Mouse (Mus musculus): Measurements from ENCODE around the gene Alk.
"Not testable (repeated sequence)": the region's sequence is repeated elsewhere in the genome, so short reads cannot be mapped to it uniquely, and the experiment has no call there.

Gene Alk

GRCm38 (mm10) chr17:72527481-72527880, 76.9 kb downstream of the Alk start:
- DNase-seq (ENCODE audit: low read depth): no peak

- no peak for DNase-seq (ENCODE audit: low read depth)
Measured at GRCm38 (mm10) chr17:72526356-72526755, 78.1 kb downstream of the Alk start.

GRCm38 (mm10) chr17:72524839-72525238, 79.6 kb downstream of the Alk start:
- no peak for DNase-seq (ENCODE audit: low read depth)

- DNase-seq (ENCODE audit: low read depth): no peak
Measured at GRCm38 (mm10) chr17:72523006-72523405, 81.4 kb downstream of the Alk start.

DNA sequence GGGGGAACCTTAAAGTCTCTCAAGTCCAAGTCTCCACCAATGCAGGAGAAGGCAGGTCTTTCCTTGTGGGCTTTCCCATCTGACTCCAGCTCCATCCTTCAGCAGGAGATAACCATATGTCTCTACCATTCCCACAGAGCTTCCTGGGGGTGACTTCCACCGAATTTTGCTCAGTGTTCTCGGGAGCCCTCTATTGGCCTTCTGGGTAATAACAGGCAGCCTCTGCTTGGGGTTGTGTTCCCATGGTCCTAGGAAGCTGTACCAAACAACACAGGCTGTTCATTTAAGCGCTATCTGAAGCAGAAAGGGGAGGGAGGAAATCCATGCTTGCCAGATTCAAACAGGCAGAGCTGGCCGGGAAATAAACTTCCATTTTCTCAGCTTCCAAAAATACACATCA, 82.0 kb downstream of the Alk start:
- DNase-seq (ENCODE audit: low read depth): peak; percentile 2

DNA sequence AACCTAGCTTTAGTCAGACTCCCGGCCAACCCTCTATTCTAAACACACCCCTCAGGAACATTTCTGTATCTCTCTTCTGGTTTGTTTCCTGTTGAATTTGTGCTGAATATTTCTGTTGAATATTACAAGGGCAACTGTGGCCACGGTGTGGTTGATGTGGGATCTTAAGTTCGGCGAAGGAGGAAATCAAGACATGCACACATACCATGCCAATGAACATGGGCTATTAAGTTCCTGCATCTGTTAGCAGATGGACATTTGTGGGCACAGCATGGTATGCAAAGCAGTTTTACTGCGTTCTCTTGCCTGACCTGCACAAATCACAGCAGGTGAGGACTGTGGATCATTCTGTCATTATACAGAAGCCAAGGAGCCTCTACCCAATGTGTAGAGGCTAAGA, 83.1 kb downstream of the Alk start:
- DNase-seq (ENCODE audit: low read depth): no peak

DNA sequence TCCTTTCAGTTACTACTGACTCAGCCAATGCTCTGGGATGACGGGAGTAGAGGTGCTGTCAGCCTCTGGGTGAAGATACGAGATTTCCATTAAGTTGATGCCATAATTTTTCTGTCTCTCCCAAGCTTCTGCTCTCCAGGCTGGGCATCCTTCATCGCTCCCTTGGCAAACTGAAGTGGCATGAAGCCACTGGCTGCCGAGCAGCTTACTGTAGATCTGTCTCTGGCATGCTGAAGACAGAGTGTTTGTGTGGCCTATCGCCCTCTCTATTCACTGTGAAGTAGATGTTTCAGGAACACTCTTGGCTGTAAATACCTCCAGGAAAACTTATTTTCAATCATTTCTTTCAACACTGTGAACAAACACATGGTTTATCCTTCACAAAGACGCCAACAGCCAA, 93.7 kb downstream of the Alk start:
- no peak for DNase-seq (ENCODE audit: low read depth)

DNA sequence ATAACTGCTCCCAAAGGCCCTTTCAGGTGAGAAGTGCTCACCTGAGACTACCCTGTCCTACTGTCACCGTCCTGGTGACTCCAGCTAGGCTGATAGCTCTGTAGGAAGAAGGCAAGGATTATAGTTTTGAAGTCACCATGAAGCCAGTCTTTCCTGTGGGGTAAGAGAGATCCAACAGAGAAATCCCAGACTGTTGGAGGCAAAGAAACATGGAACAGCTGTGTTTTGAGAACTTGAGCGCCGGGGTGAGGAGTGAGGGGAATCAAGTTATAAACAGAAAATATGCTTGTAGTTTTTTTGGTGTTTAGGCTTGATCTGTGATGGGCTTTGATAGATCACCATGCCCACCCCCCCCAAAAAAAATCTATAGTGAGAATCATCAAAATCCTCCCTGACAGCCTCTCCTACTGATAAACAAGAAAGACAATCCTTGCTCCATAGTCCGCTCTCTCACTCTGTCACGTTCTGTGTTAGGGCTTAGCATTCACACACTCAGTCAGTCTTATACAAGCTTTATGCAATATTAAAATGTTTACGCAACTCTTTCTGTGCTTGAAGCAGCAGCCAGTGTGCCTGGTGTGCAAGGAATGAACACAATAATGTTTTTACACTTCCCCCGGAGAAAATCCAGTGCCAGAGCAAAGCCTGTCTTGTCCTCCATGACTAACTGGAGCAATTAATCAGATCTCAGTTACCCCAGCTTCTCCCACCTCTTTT, 95.6 kb downstream of the Alk start:
- no peak for DNase-seq (ENCODE audit: low read depth)

- DNase-seq (ENCODE audit: low read depth): no peak
Measured at GRCm38 (mm10) chr17:72505213-72505612, 99.2 kb downstream of the Alk start.

GRCm38 (mm10) chr17:72504581-72504980, 99.8 kb downstream of the Alk start:
- DNase-seq (ENCODE audit: low read depth): no peak

DNA sequence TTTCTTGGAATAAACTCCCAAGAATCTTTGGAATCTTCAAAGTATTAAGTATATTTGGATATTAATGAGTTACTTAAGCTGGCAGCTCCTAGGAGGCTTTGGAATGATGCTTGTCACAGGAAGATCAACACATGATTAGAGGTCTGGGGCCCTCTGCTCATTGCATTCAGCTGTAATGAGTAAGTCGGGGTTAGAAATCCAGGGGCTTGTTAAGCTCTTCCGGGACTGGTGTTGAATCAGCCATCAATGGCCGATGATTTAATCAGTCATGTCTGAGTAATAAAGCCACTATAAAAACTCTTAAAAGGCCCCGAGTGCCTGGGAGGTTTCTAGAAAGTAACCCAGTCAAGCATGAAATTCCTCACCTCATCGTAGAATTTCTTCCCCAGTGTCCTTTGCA, 109.0 kb downstream of the Alk start:
- no peak for DNase-seq (ENCODE audit: low read depth)

GRCm38 (mm10) chr17:72485623-72486022, 118.8 kb downstream of the Alk start:
- no peak for DNase-seq (ENCODE audit: low read depth)

- not testable (repeated sequence) for DNase-seq (ENCODE audit: low read depth)
Measured at GRCm38 (mm10) chr17:72479260-72479659, 125.2 kb downstream of the Alk start.

- no peak for DNase-seq (ENCODE audit: low read depth)
Measured at GRCm38 (mm10) chr17:72477889-72478405, 126.5 kb downstream of the Alk start.

DNA sequence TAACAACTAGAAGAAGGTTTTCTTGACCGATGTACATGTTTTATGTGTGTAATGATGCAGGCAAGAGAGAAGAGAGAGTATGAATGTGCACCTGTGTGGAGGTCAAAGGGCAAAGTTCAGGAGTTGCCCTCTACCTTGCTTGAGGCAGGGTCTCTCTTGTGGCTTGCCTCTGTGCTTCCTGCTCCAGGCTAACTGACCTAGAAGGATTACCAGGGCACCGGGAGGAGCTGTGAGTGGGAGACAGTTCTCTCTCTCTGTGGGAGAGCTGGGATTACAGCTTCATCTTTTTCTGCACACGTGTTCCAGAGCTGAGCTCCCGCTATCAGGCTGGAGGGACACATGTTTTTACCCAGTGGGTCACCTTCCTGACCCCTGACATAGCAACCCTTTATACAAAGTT, 127.5 kb downstream of the Alk start:
- DNase-seq (ENCODE audit: low read depth): no peak

DNA sequence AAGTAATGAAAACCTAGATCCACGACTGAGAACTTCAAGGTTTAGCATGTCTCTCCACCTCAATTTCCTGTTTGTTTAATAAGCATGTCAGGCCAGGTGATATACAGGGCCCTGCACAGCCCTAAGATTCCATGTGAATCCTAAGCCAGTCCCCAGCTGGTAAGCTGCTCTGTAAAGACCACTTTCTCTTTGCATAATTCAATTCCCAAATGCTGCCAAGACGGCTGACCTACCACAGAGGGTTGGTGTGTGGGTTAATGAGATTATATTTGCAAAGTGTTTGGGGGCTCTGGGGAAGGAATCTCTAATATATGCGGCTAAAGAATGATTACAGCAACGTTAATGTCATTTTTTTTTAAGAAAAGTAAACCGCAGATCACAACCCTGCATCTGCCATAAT, 130.3 kb downstream of the Alk start:
- DNase-seq (ENCODE audit: low read depth): no peak

DNA sequence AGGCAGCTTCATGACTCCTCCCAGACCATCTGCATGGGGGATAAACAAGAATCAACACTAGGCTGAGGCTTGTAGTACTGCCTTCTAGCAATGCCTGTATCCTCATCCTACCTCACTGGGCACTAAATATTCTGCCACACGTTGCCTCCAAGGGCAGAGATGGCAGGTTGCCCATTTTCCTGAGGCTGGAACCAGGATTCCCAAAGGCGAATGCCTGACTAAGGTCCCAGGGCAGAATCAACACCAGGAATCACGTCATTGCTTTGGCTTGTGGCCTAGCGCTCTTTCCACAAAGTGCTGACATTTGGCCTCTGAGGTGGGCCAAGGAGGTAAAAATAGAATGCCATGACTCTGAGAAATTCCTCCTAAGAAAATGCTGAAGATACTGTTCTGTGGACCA, 155.9 kb downstream of the Alk start:
- no peak for DNase-seq (ENCODE audit: low read depth)

DNA sequence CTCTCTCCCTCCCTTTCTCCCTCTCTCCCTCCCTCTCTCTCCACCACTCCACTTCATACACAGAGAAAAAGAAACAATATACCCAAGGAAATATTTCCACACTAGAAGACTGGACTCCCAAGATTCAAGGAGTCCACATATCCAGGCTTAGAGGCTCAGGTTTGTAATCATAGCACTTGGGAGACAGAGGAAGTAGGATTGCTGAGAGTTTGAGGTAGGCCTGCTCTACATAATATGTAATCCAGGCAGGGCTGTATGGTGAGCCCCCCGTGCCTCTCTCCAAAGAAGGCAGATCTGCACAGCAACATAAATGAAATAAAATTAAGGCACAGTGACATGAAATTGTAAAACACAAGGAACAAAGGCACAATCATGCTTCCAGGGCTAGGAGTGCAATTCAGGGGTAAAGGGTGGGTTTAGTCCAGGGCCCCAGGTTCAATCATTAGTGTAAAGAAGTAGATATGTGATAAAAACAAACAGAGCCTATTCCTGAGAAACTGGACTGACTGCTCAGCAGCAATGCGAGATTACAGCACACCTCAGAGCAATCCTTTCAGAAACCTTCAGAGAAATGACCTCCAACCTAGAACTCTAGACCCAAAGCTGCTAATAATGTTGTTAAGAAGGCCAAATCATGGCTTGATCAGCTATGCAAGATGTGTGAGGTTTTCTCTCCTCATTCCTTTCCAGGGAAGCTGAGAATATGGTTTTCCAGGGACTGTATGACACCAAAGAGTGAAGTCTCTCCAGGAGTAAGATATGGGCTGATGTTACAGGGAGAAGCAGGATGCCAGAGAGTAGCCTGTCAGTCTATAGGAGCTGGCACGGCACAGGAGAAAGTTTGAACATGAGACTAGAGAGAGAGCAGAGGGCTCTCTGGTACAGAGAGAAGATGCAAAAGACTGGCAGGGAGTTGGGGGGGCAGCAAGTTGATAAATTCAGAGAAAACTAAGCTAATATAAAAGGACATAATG, 158.9 kb downstream of the Alk start:
- no peak for DNase-seq (ENCODE audit: low read depth)

- no peak for DNase-seq (ENCODE audit: low read depth)
Measured at GRCm38 (mm10) chr17:72417451-72417850, 187.0 kb downstream of the Alk start.

DNA sequence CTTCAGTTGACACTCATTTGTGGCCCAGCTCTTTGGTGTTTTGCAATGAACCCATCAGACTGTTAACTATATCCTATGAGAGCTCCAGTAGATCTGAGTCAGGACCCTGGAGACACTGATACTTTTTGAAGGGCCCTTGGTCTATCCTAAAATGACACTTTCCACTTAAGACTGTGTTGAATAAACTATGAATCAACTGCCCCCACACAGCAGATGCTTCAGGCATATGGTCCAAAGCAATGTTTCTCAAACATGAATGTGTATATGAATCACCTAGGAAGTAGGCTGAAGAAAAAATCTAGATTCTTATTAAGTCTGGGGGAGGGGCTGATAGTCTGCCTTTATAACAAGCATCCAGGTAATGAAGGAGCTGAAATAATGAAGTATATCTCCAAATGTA, 189.8 kb downstream of the Alk start:
- DNase-seq (ENCODE audit: low read depth): no peak

- DNase-seq (ENCODE audit: low read depth): no peak
Measured at GRCm38 (mm10) chr17:72404813-72405212, 199.6 kb downstream of the Alk start.

DNA sequence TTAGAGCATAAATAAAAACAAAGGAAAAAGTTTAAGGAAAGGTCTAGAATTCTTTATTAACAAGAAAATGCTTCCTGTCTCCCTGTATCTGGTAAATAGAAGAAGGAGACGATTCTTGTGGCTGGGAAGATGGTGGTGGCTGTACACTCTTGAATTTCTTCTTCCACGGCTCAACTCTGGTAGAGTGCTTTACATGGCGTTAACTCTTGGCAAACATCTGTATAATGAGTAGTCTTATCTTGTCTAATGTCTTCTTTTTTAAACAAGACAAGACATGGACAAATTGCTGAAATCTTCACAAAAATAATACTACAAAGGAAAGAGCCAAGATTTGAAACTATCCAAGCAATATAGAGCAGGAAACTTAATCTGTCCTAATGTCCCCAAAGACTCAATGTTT, 202.6 kb downstream of the Alk start:
- no peak for DNase-seq (ENCODE audit: low read depth)

GRCm38 (mm10) chr17:72401349-72401748, 203.1 kb downstream of the Alk start:
- no peak for DNase-seq (ENCODE audit: low read depth)

All from induced T-regulatory cell, adult 2 months (primary cell).